Mouse (Mus musculus) heart, embryonic 13.5 days (tissue): Measurements from ENCODE around the gene Tspan17. TPM values are rescaled to one million over a fixed set of nuclear protein-coding genes. Genes with fewer than 3 reads are reported as not detected.

Source experiments
- ATAC-seq: fragments of 200-750 bp; cut with Nextera tagmentation; 2 replicates; pipeline ENCODE4 v1.8.0; 2017; ENCODE audit warnings: moderate TSS enrichment; ENCODE audit not compliant: insufficient number of reproducible peaks, low FRiP score, low TSS enrichment; ENCODE audit errors: extremely low read depth
- H3K27ac ChIP-seq: fragments of 300-500 bp; sonication (generic); replicated peaks from 2 replicates; pipeline ENCODE4 v1.5.1; 2015; ENCODE audit warnings: moderate library complexity, mild to moderate bottlenecking, inconsistent platforms
- H3K27me3 ChIP-seq: fragments of 300-500 bp; sonication (generic); replicated peaks from 2 replicates; pipeline ENCODE4 v1.6.1; 2015; ENCODE audit warnings: mild to moderate bottlenecking, inconsistent platforms
- H3K36me3 ChIP-seq: fragments of 300-500 bp; sonication (generic); 2 replicates; pipeline ENCODE4 v1.6.1; 2015; ENCODE audit warnings: mild to moderate bottlenecking, inconsistent platforms
- H3K4me1 ChIP-seq: fragments of 300-500 bp; sonication (generic); 2 replicates; pipeline ENCODE4 v1.6.1; 2015; ENCODE audit warnings: inconsistent platforms
- H3K4me2 ChIP-seq: fragments of 300-500 bp; sonication (generic); 2 replicates; pipeline ENCODE4 v1.6.1; 2015; ENCODE audit warnings: inconsistent platforms, mild to moderate bottlenecking, moderate library complexity
- H3K4me3 ChIP-seq: fragments of 300-500 bp; sonication (generic); 2 replicates; pipeline ENCODE4 v1.5.1; 2015; ENCODE audit warnings: moderate library complexity, mild to moderate bottlenecking, inconsistent platforms
- H3K9ac ChIP-seq: fragments of 300-500 bp; sonication (generic); 2 replicates; pipeline ENCODE4 v1.6.1; 2015; ENCODE audit warnings: inconsistent platforms, mild to moderate bottlenecking, moderate library complexity
- H3K9me3 ChIP-seq: fragments of 300-500 bp; sonication (generic); 2 replicates; pipeline ENCODE4 v1.6.1; 2016; ENCODE audit warnings: inconsistent platforms
- WGBS: fragments of 180-500 bp; shearing (Covaris S2); methylation state at CpG from one replicate; pipeline ENCODE4 v1.1.7; 2015; ENCODE audit warnings: mixed read lengths; 5-methylcytosine and 5-hydroxymethylcytosine counted together
- polyA plus RNA-seq: library from polyadenylated mRNA; unstranded; fragments of >200 nt; fragmentation: Nextera tagmentation; extraction: Ambion mirVana; gene quantifications from 2 replicates; pipeline ENCODE4 v1.2.1, GENCODE M21; 2015

Tspan17 gene
- 5.3 TPM in 2 replicates for polyA plus RNA-seq

- Histone ChIP-seq H3K4me3 (peak within 1 kb of the TSS; percentile 67), H3K27ac (no peak within 1 kb of the TSS), H3K36me3 (no peaks in the 10 kb centered on the region), H3K4me1 (peaks cover 12% of the 10 kb centered on the region), H3K4me2 (peak within 1 kb of the TSS; percentile 99), H3K9me3 (no peaks in the 10 kb centered on the region), H3K9ac (peak within 1 kb of the TSS; percentile 75), H3K27me3 (peaks cover 71% of the 10 kb centered on the region)
- WGBS = 3% methylated on average over 39 of the region's 49 CpGs
- ATAC-seq = peak; percentile 79
Measured at GRCm38 (mm10) chr13:54788740-54789560, at the start of gene Tspan17. Gene Tspan17 (plus strand): TSS chr13:54789377.

- Histone ChIP-seq H3K9me3 (no peaks in the 10 kb centered on the region), H3K4me1 (peaks cover 8% of the 10 kb centered on the region), H3K4me2 (no peak overlapping the region), H3K27me3 (peaks cover 85% of the 10 kb centered on the region), H3K36me3 (no peaks in the 10 kb centered on the region), H3K9ac (no peak overlapping the region), H3K27ac (no peak overlapping the region), H3K4me3 (no peak overlapping the region)
- 22% methylated on average over 6 of the region's 6 CpGs for WGBS
- ATAC-seq = no peak
Measured at GRCm38 (mm10) chr13:54746110-54746509, 43.1 kb upstream of the Tspan17 start.

GRCm38 (mm10) chr13:54746896-54747295 lies 42.3 kb upstream of the Tspan17 start:
- Histone ChIP-seq H3K27ac (no peak overlapping the region), H3K4me1 (peaks cover 8% of the 10 kb centered on the region), H3K4me2 (no peak overlapping the region), H3K4me3 (no peak overlapping the region), H3K9ac (no peak overlapping the region), H3K9me3 (no peaks in the 10 kb centered on the region), H3K36me3 (no peaks in the 10 kb centered on the region), H3K27me3 (peaks cover 85% of the 10 kb centered on the region)
- 24% methylated on average over 10 of the region's 10 CpGs for WGBS
- ATAC-seq = no peak

- WGBS = 80% methylated on average over 8 of the region's 8 CpGs
- Histone ChIP-seq H3K27me3 (peaks cover 90% of the 10 kb centered on the region), H3K36me3 (no peaks in the 10 kb centered on the region), H3K4me3 (no peak overlapping the region), H3K27ac (no peak overlapping the region), H3K4me1 (peaks cover 8% of the 10 kb centered on the region), H3K4me2 (no peak overlapping the region), H3K9ac (no peak overlapping the region), H3K9me3 (no peaks in the 10 kb centered on the region)
- ATAC-seq = no peak
Measured at GRCm38 (mm10) chr13:54748190-54748589, 41.0 kb upstream of the Tspan17 start.

GRCm38 (mm10) chr13:54748721-54749060 lies 40.5 kb upstream of the Tspan17 start:
- peak overlapping the region; percentile 61 for H3K4me3 ChIP-seq
- H3K27me3 ChIP-seq = peaks cover 95% of the 10 kb centered on the region
- ATAC-seq = no peak; the same call in 1 of the 2 replicates
- peaks cover 8% of the 10 kb centered on the region for H3K4me1 ChIP-seq
- H3K4me2 ChIP-seq = peak overlapping the region; percentile 90
- H3K9ac ChIP-seq = no peak overlapping the region
- no peaks in the 10 kb centered on the region for H3K36me3 ChIP-seq
- no peaks in the 10 kb centered on the region for H3K9me3 ChIP-seq
- H3K27ac ChIP-seq = no peak overlapping the region
- 54% methylated on average over 10 of the region's 10 CpGs for WGBS

- WGBS = 2% methylated on average over 98 of the region's 100 CpGs
Measured at GRCm38 (mm10) chr13:54749061-54749863, 39.9 kb upstream of the Tspan17 start.

GRCm38 (mm10) chr13:54749864-54750411 lies 39.2 kb upstream of the Tspan17 start, which contains the start of gene Gprin1:
Gene Gprin1 (minus strand): TSS chr13:54749874.
- H3K9ac ChIP-seq = no peak within 1 kb of the TSS
- H3K9me3 ChIP-seq = no peaks in the 10 kb centered on the region
- no peak within 1 kb of the TSS for H3K27ac ChIP-seq
- ATAC-seq = no peak
- peaks cover 8% of the 10 kb centered on the region for H3K4me1 ChIP-seq
- 1% methylated on average over 28 of the region's 29 CpGs for WGBS
- H3K4me3 ChIP-seq = peak within 1 kb of the TSS; percentile 61
- peaks cover 97% of the 10 kb centered on the region for H3K27me3 ChIP-seq
- H3K36me3 ChIP-seq = no peaks in the 10 kb centered on the region
- H3K4me2 ChIP-seq = peak within 1 kb of the TSS; percentile 90

More at GRCm38 (mm10) chr13:54749061-54749863, 39.9 kb upstream of the Tspan17 start:
- Histone ChIP-seq H3K4me1 (peaks cover 8% of the 10 kb centered on the region), H3K9me3 (no peaks in the 10 kb centered on the region), H3K36me3 (no peaks in the 10 kb centered on the region), H3K27ac (no peak overlapping the region), H3K9ac (no peak overlapping the region), H3K4me3 (peak overlapping the region; percentile 61), H3K27me3 (peaks cover 97% of the 10 kb centered on the region), H3K4me2 (peak overlapping the region; percentile 90)
- ATAC-seq = no peak; the same call in 1 of the 2 replicates

GRCm38 (mm10) chr13:54750699-54751098 lies 38.5 kb upstream of the Tspan17 start:
- no peak overlapping the region for H3K4me3 ChIP-seq
- H3K27ac ChIP-seq = no peak overlapping the region
- H3K9ac ChIP-seq = no peak overlapping the region
- no peak overlapping the region for H3K4me2 ChIP-seq
- no peak for ATAC-seq
- 2% methylated on average over 8 of the region's 8 CpGs for WGBS
- H3K27me3 ChIP-seq = peaks cover 97% of the 10 kb centered on the region
- H3K36me3 ChIP-seq = no peaks in the 10 kb centered on the region
- peaks cover 10% of the 10 kb centered on the region for H3K4me1 ChIP-seq
- no peaks in the 10 kb centered on the region for H3K9me3 ChIP-seq

- no peak overlapping the region for H3K9ac ChIP-seq
- ATAC-seq = no peak
- H3K27me3 ChIP-seq = peaks cover 100% of the 10 kb centered on the region
- 59% methylated on average over 10 of the region's 10 CpGs for WGBS
- no peaks in the 10 kb centered on the region for H3K36me3 ChIP-seq
- no peaks in the 10 kb centered on the region for H3K9me3 ChIP-seq
- H3K4me1 ChIP-seq = peaks cover 12% of the 10 kb centered on the region
- no peak overlapping the region for H3K4me2 ChIP-seq
- no peak overlapping the region for H3K4me3 ChIP-seq
- no peak overlapping the region for H3K27ac ChIP-seq
Measured at GRCm38 (mm10) chr13:54752656-54753055, 36.5 kb upstream of the Tspan17 start.

- 47% methylated on average over 6 of the region's 6 CpGs for WGBS
- H3K27me3 ChIP-seq = peaks cover 95% of the 10 kb centered on the region
- H3K9ac ChIP-seq = no peak overlapping the region
- H3K27ac ChIP-seq = no peak overlapping the region
- ATAC-seq = no peak
- H3K4me3 ChIP-seq = no peak overlapping the region
- no peak overlapping the region for H3K4me2 ChIP-seq
- H3K4me1 ChIP-seq = peaks cover 17% of the 10 kb centered on the region
- no peaks in the 10 kb centered on the region for H3K9me3 ChIP-seq
- no peaks in the 10 kb centered on the region for H3K36me3 ChIP-seq
Measured at GRCm38 (mm10) chr13:54753733-54754132, 35.4 kb upstream of the Tspan17 start.
